Mouse (Mus musculus): ENCODE measurements around the gene Apba3. TPM values are rescaled to one million over a fixed set of nuclear protein-coding genes. Genes with fewer than 3 reads are reported as not detected.

Apba3 gene
- polyA plus RNA-seq, 1 experiment from 2014 or later: 66.5 TPM

- H3K27me3 ChIP-seq: peaks cover 81% of the 10 kb centered on the region
- no peaks in the 10 kb centered on the region for H3K9me3 ChIP-seq
These were observed 11.9 kb upstream of the Apba3 start for GRCm38 (mm10) chr10:81254886-81255285.

GRCm38 (mm10) chr10:81257158-81258039 is 9.4 kb upstream of the Apba3 start:
- H3K36me3 ChIP-seq: no peaks in the 10 kb centered on the region; the same call in 1 of the 2 replicates
- H3K4me1 ChIP-seq: peaks cover 10% of the 10 kb centered on the region; the same call in 1 of the 2 replicates
- H3K9me3 ChIP-seq: no peaks in the 10 kb centered on the region
- no peak for ATAC-seq (ENCODE audit: borderline replicate concordance, extremely low read depth, low FRiP score, low TSS enrichment)
- no peak overlapping the region for H3K27ac ChIP-seq
- H3K4me3 ChIP-seq: peak overlapping the region; percentile 44
- H3K27me3 ChIP-seq: peaks cover 76% of the 10 kb centered on the region
- H3K9ac ChIP-seq: 0 out of 2 replicates have a peak overlapping the region, but pooled peaks have one; percentile 23
- H3K4me2 ChIP-seq: peak overlapping the region; percentile 75
- 1% methylated on average over 62 of the region's 62 CpGs for WGBS

More at GRCm38 (mm10) chr10:81254886-81255285, 11.9 kb upstream of the Apba3 start:
- ATAC-seq (ENCODE audit: borderline replicate concordance, extremely low read depth, low FRiP score, low TSS enrichment): no peak
- peaks cover 10% of the 10 kb centered on the region; the same call in 1 of the 2 replicates for H3K4me1 ChIP-seq
- H3K4me2 ChIP-seq: no peak overlapping the region
- 44% methylated on average over 1 of the region's 1 CpGs for WGBS
- no peak overlapping the region for H3K27ac ChIP-seq
- no peak overlapping the region for H3K9ac ChIP-seq
- H3K36me3 ChIP-seq: no peaks in the 10 kb centered on the region
- no peak overlapping the region for H3K4me3 ChIP-seq

- 33% methylated on average over 21 of the region's 21 CpGs for WGBS
- peaks cover 57% of the 10 kb centered on the region for H3K27me3 ChIP-seq
- H3K36me3 ChIP-seq: peaks cover 15% of the 10 kb centered on the region; the same call in 1 of the 2 replicates
- no peak overlapping the region for H3K4me3 ChIP-seq
- H3K9me3 ChIP-seq: no peaks in the 10 kb centered on the region
- peaks cover 10% of the 10 kb centered on the region; the same call in 1 of the 2 replicates for H3K4me1 ChIP-seq
- H3K4me2 ChIP-seq: no peak overlapping the region
- H3K27ac ChIP-seq: no peak overlapping the region
- no peak for ATAC-seq (ENCODE audit: borderline replicate concordance, extremely low read depth, low FRiP score, low TSS enrichment)
- no peak overlapping the region for H3K9ac ChIP-seq
These were observed 7.4 kb upstream of the Apba3 start for GRCm38 (mm10) chr10:81259225-81259884.

GRCm38 (mm10) chr10:81261025-81261424 is 5.7 kb upstream of the Apba3 start:
- Histone ChIP-seq H3K27me3 (peaks cover 48% of the 10 kb centered on the region), H3K4me1 (peaks cover 15% of the 10 kb centered on the region), H3K9ac (no peak overlapping the region), H3K9me3 (no peaks in the 10 kb centered on the region), H3K4me3 (no peak overlapping the region), H3K4me2 (no peak overlapping the region), H3K36me3 (peaks cover 21% of the 10 kb centered on the region; the same call in 1 of the 2 replicates), H3K27ac (no peak overlapping the region)
- WGBS: 87% methylated on average over 4 of the region's 4 CpGs
- ATAC-seq (ENCODE audit: borderline replicate concordance, extremely low read depth, low FRiP score, low TSS enrichment): no peak

- H3K9me3 ChIP-seq: no peaks in the 10 kb centered on the region
- H3K4me3 ChIP-seq: peak overlapping the region; percentile 85
- H3K4me1 ChIP-seq: peaks cover 23% of the 10 kb centered on the region
- no peak overlapping the region for H3K27ac ChIP-seq
- peak overlapping the region; percentile 75 for H3K4me2 ChIP-seq
- H3K27me3 ChIP-seq: peaks cover 3% of the 10 kb centered on the region
- peak overlapping the region; percentile 85; the same call in 1 of the 2 replicates for H3K9ac ChIP-seq
- peaks cover 22% of the 10 kb centered on the region; the same call in 1 of the 2 replicates for H3K36me3 ChIP-seq
- ATAC-seq (ENCODE audit: borderline replicate concordance, extremely low read depth, low FRiP score, low TSS enrichment): no peak
- WGBS: 91% methylated on average over 8 of the region's 8 CpGs
These were observed 1.2 kb upstream of the Apba3 start for GRCm38 (mm10) chr10:81265540-81265939.

- ATAC-seq (ENCODE audit: borderline replicate concordance, extremely low read depth, low FRiP score, low TSS enrichment): peak; percentile 41; the same call in 1 of the 2 replicates
- H3K4me2 ChIP-seq: peak overlapping the region; percentile 83
- H3K27me3 ChIP-seq: no peaks in the 10 kb centered on the region
- H3K9me3 ChIP-seq: no peaks in the 10 kb centered on the region
- peaks cover 45% of the 10 kb centered on the region for H3K36me3 ChIP-seq
- peaks cover 23% of the 10 kb centered on the region for H3K4me1 ChIP-seq
- H3K4me3 ChIP-seq: peak overlapping the region; percentile 58
- peak overlapping the region; percentile 74 for H3K9ac ChIP-seq
- 2% methylated on average over 23 of the region's 23 CpGs for WGBS
- peak overlapping the region; percentile 30; the same call in 1 of the 2 replicates for H3K27ac ChIP-seq
These were observed 1.3 kb downstream of the Apba3 start for GRCm38 (mm10) chr10:81268056-81268455.

- Histone ChIP-seq H3K4me2 (peak overlapping the region; percentile 83), H3K9ac (peak overlapping the region; percentile 74), H3K4me3 (peak overlapping the region; percentile 58), H3K4me1 (peaks cover 23% of the 10 kb centered on the region), H3K27me3 (no peaks in the 10 kb centered on the region), H3K36me3 (peaks cover 42% of the 10 kb centered on the region), H3K9me3 (no peaks in the 10 kb centered on the region), H3K27ac (no peak overlapping the region)
- WGBS: 75% methylated on average over 16 of the region's 16 CpGs
- ATAC-seq (ENCODE audit: borderline replicate concordance, extremely low read depth, low FRiP score, low TSS enrichment): no peak
These were observed 2.1 kb downstream of the Apba3 start for GRCm38 (mm10) chr10:81268643-81269412.

GRCm38 (mm10) chr10:81272356-81272755 is 5.6 kb downstream of the Apba3 start:
- no peak overlapping the region for H3K9ac ChIP-seq
- H3K27ac ChIP-seq: no peak overlapping the region
- no peak for ATAC-seq (ENCODE audit: borderline replicate concordance, extremely low read depth, low FRiP score, low TSS enrichment)
- no peaks in the 10 kb centered on the region for H3K27me3 ChIP-seq
- 90% methylated on average over 21 of the region's 21 CpGs for WGBS
- H3K4me3 ChIP-seq: no peak overlapping the region
- no peak overlapping the region for H3K4me2 ChIP-seq
- no peaks in the 10 kb centered on the region for H3K9me3 ChIP-seq
- peaks cover 16% of the 10 kb centered on the region for H3K4me1 ChIP-seq
- peaks cover 31% of the 10 kb centered on the region for H3K36me3 ChIP-seq

- Histone ChIP-seq H3K4me3 (no peak overlapping the region), H3K36me3 (peaks cover 31% of the 10 kb centered on the region), H3K4me2 (no peak overlapping the region), H3K27me3 (no peaks in the 10 kb centered on the region), H3K9me3 (no peaks in the 10 kb centered on the region), H3K9ac (no peak overlapping the region), H3K27ac (no peak overlapping the region), H3K4me1 (peaks cover 6% of the 10 kb centered on the region)
- WGBS: 94% methylated on average over 19 of the region's 19 CpGs
- no peak for ATAC-seq (ENCODE audit: borderline replicate concordance, extremely low read depth, low FRiP score, low TSS enrichment)
These were observed 7.1 kb downstream of the Apba3 start for GRCm38 (mm10) chr10:81273842-81274241.

GRCm38 (mm10) chr10:81277676-81278075 is 10.9 kb downstream of the Apba3 start:
- Histone ChIP-seq H3K27me3 (peaks cover 18% of the 10 kb centered on the region), H3K4me2 (no peak overlapping the region), H3K36me3 (peaks cover 9% of the 10 kb centered on the region), H3K27ac (no peak overlapping the region), H3K4me3 (no peak overlapping the region), H3K9me3 (no peaks in the 10 kb centered on the region), H3K9ac (no peak overlapping the region), H3K4me1 (peaks cover 6% of the 10 kb centered on the region)
- ATAC-seq (ENCODE audit: borderline replicate concordance, extremely low read depth, low FRiP score, low TSS enrichment): no peak
- 72% methylated on average over 22 of the region's 22 CpGs for WGBS

- H3K4me2 ChIP-seq: no peak overlapping the region
- no peak for ATAC-seq (ENCODE audit: borderline replicate concordance, extremely low read depth, low FRiP score, low TSS enrichment)
- no peak overlapping the region for H3K27ac ChIP-seq
- WGBS: 32% methylated on average over 10 of the region's 10 CpGs
- H3K4me3 ChIP-seq: no peak overlapping the region
- no peaks in the 10 kb centered on the region for H3K9me3 ChIP-seq
- peaks cover 8% of the 10 kb centered on the region for H3K4me1 ChIP-seq
- peaks cover 35% of the 10 kb centered on the region for H3K27me3 ChIP-seq
- H3K9ac ChIP-seq: no peak overlapping the region
- H3K36me3 ChIP-seq: no peaks in the 10 kb centered on the region
These were observed 12.7 kb downstream of the Apba3 start for GRCm38 (mm10) chr10:81279496-81279895.
